Mouse (Mus musculus) ES-E14 (cell line): ENCODE data around the gene Gm49721.
"Not testable (repeated sequence)": the region's sequence is repeated elsewhere in the genome, so short reads cannot be mapped to it uniquely, and the experiment has no call there.

Source experiments
- CHD2 ChIP-seq: IDR thresholded peaks from 2 replicates; pipeline ENCODE4 v1.6.1; 2014; ENCODE audit warnings: mild to moderate bottlenecking, low read depth, low read length, inconsistent platforms
- HCFC1 ChIP-seq: IDR thresholded peaks from 2 replicates; pipeline ENCODE4 v1.6.1; 2012; ENCODE audit warnings: low read length, inconsistent platforms, borderline replicate concordance; ENCODE audit not compliant: insufficient read depth
- MAFK ChIP-seq: IDR thresholded peaks from 2 replicates; pipeline ENCODE4 v1.6.1; 2014; ENCODE audit warnings: mild to moderate bottlenecking, low read depth, low read length, inconsistent platforms; ENCODE audit not compliant: insufficient read depth
- ZC3H11A ChIP-seq: IDR thresholded peaks from 2 replicates; pipeline ENCODE4 v1.6.1; 2012; ENCODE audit warnings: low read depth, mild to moderate bottlenecking, inconsistent platforms, low read length, borderline replicate concordance
- ZNF384 ChIP-seq: IDR thresholded peaks from 2 replicates; pipeline ENCODE4 v1.6.1; 2012; ENCODE audit warnings: low read depth, low read length, inconsistent platforms

- not testable (repeated sequence) for TF ChIP-seq CHD2, ZC3H11A, ZNF384, MAFK, HCFC1
Measured at GRCm38 (mm10) chr17:6962936-6963335, 15.8 kb upstream of the Gm49721 start.
